Mouse (Mus musculus) thymus, postnatal 25 days (tissue): ENCODE results near the gene Surf6.

ENCODE experiments used
- DNase-seq: peaks from one replicate; pipeline ENCODE4 v3.0.0; 2022

Surf6 gene

DNA sequence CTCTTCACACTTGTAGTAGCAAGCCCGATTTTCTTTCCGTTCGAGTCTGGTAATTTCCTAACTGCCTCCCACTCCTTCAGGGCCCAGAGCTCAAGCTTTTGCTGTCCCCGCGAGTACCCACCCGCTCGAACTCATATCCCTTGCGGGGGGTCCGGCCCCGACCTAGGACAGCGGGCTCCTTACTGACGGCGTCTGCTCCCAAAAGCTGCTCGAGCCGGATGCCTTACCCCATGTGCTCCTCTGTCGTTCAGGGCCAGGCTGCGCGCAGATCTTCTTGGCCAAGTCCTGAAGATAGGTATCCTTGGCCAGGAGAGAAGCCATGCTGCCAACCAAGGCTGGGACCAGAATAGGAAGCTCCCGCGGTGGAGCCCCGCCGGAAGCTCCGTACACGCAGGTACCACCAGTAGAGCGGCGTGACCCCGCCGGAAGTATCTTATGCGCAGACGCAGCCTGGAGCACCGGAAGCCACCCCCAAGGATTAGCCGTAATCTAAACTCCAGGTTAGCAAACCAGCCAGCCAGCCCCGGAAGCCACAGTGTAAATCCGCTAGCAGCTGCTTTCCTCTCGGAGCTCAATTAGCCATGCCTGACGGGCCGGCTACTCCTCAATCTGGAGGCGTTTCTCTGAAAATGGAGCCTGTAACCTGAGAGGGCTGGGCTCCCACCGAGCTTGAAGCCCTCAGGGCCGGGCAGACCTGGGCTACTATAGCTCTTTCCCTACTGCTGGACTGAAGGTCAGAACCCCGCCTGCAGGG lies at the start of gene Surf6:
Gene Surf6 (minus strand): TSS at position 413 of the 754 bp plus-strand sequence.
- DNase-seq: peak; percentile 96

DNA sequence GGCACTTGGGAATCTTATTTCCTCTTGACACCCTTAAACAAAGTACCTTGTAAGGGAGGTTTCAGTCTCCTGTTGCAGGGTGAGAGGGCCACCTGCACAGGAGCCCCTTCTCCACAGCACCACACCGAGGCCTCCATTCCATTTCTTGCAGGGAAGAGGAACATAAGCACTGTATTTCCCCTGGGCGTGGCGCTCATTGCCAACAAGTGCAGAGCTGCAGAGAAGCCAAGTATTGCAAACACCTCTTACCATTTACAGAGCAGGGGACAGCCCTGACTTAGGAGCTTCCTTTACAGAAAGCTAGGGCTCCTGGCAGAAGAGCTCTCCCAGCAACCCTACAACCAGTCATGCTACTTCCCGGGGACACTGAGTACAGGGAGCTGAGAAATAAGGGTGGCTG lies 49.5 kb upstream of the Surf6 start:
- DNase-seq: no peak

DNA sequence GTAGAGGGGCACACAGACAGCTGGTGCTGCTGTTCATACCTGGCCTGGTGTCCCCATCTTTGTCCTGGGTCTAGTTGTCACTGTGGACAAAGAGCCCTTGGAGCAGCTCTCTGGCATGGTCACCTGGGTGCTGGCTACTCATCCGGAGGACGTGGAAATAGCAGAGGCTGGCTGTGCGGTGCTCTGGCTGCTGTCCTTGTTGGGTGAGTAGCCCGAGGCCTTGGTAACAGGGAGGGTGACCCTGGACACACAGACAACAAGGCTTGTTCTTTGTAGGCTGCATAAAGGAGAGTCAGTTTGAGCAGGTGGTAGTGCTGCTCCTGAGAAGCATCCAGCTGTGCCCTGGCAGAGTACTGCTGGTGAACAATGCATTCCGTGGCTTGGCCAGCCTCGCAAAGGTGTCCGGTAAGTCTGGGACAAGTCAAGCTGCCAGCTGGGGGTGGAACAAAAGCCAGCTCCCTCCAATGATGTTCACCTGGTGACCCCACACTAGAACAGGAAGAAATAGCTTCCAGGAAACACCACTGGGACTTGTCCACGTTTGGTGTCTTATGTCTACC lies 48.7 kb upstream of the Surf6 start:
- no peak for DNase-seq

DNA sequence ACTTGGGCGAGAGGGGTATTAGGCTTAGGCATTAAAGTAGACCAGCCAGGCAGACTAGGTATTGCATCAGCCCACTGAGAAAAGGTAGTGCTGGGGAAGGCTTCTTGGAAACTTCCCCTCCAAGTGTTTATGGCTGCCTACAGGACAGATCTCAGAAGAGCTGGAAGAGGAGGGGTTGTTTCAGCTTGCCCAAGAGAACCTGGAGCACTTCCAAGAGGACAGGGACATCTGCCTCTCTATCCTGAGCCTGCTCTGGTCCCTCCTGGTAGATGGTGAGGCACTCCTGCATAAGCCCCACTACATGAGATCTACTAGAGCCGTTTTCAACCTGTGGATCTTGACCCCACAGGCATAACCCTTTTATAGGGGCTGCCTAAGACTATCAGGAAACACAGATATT lies 47.7 kb upstream of the Surf6 start:
- DNase-seq: no peak

DNA sequence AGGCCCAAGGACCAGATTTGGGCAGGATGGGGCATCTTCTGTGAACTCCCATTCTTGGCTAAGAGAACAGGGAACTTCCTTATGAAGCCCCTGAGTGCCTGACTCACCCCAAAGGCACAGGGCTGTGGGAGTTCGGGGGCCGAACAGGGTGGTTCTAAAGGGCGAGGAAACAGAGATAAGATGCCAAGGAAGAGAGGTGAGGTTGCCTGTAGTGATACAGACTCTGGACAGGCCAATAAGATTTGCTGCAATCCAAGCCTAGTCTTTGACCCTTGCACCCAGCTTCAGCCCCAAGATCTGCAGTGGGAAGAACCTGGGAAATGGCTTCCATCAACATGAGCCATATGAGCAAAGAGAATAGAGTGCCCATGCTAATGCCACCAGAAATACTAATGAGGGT lies 40.6 kb upstream of the Surf6 start:
- DNase-seq: no peak

DNA sequence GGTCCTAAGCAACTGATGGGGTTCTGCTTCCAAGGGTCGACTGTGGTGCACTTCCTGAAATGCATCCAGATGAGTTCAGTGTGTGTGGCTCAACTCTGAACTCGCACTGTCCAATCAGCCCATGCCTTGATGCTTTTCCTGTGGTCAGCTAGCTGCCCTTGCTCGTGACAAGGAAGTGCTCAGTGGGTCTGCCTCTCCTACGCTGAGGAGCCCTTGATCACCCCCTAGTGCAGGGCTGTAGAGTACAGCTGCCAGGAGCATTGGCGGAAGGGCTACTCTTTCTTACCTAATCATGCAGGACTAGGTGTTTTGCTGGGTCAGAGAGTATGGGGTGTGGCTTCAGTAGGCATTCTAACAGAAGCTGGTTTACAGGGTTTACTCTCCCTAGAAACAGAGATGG lies 38.9 kb upstream of the Surf6 start:
- no peak for DNase-seq

DNA sequence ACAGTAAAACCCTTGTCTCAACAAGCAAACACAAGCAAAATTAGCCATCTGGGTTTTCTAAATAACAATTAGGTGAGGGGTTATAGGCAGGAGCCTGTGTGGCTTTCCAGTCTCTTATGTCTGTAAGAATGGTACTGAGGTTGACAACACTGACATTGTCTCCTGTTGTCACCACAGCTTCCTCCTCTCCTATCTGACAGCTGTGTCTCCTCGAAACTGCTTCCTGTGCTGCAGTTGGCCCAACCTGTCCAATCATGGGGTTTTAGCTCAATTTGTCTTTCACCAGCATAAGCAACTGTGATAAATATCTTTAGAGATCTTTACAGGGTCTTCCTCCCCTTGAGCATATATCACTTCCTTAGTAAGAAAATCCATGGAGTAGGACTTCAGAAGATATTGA lies 33.7 kb upstream of the Surf6 start:
- DNase-seq: peak; percentile 58

DNA sequence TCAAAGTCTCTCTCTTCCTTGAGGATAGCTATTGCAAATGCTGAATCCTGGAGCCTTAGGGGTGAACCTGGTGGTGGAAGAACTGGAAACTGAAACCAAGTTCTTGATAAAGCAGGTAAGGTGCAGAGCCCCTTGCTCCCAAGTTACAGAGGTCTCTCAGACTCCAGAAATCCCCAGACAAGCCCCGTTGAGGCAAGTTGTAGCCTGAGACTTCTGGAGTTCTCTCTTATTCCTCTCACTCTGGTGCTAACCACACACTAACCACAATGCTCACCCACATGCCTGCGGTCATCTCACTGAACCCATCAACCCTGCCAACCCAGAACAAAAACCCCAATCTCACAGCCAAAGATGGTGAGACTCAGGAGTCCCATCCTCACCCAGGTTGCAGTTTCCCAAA lies 32.6 kb upstream of the Surf6 start:
- DNase-seq: peak; percentile 51

DNA sequence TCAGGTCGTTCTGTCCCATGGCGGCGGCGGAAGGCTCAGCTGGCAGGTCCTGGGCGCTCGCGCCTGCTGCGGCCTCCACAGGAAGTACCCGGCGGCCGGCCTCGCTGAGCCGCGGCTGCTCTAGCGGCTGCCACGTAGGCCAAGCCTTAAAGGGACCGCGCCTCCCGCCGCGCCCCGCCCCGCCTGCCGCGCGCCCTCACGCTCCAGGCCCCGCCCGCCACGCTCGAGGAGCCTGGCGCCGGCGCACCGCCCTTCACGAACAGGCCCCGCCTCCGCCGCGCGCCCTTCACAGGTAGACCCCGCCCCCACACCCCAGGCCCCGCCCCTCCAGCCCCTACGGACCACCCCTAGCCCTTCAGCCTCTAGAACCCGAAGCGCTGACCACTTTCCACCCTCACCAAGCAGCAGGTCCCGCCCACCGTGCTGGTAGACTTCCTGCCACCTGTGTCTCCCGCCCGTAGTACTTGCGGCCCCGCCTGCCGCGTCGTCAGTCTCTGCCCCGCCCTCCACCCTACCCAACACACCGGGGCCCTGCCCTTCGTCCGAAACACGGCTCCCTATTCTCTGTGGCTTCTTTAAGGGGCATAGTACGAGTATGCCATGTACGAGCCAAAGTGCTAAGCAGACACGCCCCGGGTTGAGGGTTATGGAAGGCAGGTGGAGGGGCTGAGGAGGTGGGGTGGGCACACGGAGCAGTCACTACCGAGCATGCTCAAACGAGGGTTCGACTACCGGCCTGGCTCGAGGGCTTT lies 30.8 kb upstream of the Surf6 start, which contains the start of the genes Surf4 and Stkld1:
Gene Surf4 (minus strand): TSS at position 625 of the 752 bp plus-strand sequence.
Gene Stkld1 (plus strand): TSS at position 744 of the 752 bp plus-strand sequence.
- DNase-seq: peak; percentile 94

DNA sequence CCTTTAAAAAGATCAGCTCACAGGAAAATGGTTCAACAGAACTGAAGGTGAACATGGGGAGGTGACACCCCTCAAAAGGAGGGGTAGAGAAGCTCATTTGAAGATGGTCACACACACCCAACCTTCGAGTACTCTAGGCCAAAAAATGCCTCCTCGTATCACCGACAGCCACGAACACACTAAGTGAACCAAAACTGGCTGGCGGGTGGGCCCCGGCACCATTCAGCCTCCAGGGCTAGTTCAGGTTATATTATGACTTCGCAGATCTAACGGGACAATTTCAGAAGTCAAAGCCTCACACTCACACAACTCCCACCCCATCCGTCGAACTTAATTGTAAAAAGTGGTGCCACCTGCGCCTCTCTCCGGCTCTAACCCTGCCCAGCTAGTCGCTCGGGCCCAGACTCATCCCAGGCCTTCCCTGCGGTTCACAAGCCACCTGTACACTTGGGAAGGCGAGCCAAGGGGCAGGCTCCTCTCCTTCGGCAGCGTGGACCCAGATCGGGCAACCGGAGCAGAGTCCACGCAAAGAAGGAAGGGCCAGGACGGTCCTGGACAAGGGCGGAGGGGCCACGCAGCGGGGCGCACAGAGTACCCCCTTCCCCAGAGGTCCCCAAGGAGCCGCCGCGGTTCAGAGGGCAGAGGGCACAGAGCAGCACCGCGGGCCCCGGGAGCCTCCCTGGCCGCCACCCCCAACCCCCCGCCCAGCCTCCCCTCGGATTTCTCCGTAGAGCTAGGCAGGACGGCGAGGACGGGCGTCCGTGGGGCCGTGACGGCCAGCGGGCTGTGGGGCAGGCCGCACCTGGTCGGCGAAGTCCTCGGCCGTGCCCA lies 30.0 kb upstream of the Surf6 start:
- peak; percentile 53 for DNase-seq

DNA sequence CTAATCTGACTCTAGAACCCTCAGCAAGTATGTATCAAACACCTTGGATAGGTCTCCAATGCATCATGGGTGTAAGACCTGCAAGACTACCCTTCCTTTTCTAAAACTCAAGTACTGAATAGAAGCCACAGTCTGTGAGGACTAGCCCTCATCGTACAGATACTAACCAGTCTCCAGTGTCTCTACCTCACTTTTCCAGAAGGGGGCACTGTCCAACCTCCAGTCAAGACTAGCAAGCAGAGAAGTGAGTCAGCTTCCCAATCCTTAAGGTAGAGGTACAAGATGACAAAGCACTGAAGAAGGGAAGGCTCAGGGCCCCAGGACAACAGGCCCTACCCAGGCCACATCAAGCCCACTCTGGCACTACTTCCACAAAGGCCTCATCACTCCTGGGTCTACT lies 27.7 kb upstream of the Surf6 start:
- DNase-seq: peak; percentile 83

DNA sequence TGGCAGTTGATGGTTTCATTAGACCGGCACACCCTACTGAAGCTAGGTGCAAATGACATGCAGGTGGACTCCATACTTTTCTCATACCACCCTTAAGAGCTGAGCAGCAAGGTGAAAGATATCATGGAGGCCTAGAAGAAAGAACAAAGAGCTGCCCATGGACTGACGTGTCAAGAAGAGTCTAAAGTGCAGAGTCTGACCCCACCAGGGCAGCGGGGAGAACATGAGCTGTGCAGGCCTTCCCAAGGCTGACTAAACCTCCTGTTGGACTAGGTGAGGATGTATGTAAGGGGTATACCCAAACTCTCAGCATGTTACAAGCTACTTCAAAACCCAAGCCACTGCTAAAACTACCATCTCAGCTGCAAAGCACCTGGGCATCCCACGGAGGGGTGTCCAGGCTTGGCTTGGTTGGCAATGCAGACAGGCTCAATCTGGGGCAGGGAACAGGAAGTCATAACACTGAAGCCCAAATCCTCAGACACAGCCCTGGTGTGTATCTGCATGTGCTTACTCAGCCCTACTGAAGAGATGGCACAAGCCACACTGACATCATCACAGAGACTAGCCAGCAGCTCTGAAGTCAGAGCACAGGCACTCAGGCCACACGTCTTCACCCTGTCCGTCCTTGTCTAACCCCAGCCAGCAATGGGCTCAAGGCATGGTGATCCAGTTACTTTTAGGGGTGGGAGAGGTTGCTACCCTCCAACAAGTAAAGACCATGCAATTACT lies 25.2 kb upstream of the Surf6 start:
- DNase-seq: no peak

DNA sequence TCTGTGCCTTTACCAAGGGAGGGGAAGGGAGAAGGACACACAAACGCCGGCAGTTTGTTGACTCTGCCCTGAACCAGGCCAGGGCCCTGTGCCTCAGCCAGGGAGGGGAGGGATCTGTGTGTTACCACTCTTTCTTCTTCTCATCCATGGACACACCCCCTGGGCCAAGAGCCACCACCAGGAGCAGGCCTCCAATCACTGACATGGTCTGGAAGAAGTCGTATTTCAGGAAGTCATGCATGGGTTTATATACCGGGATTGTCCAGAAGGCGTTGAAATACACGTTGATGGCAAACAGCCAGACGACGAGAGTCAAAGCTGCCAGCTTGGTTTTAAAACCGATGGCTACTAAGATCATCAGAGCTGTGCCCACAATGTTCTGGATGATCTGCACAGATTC lies 19.1 kb upstream of the Surf6 start:
- no peak for DNase-seq

DNA sequence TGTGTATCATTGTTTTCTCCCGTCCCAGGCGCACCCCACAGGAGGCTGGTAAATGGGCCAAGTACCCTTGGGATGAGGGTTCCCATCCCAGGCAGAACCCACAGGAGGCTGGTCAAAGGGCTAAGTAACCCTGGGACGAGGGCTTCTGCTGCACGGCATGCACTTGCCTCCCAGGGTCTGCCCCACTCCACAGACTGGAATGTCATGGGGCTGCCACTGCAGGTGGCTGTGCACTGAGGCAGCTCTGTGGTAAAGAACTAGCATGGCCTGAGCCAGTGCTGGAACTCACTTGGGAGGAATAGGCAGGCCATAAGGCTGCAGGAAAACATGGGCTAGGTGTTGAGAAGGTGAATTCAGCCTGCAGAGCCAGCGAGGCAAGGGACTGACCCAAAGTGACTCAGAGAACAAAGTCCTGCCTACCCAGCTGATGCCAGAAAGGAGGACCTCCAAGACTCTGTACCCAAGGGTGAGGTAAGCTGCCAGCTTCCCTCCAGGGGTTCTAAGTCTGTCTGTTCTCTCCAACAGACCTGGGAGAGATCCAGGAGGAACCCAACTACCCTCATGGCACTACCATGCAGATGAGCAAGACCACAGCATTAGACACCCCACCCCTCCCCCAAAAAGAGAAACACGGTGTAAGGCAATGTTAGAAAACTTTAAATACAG lies 17.6 kb upstream of the Surf6 start:
- DNase-seq: no peak

DNA sequence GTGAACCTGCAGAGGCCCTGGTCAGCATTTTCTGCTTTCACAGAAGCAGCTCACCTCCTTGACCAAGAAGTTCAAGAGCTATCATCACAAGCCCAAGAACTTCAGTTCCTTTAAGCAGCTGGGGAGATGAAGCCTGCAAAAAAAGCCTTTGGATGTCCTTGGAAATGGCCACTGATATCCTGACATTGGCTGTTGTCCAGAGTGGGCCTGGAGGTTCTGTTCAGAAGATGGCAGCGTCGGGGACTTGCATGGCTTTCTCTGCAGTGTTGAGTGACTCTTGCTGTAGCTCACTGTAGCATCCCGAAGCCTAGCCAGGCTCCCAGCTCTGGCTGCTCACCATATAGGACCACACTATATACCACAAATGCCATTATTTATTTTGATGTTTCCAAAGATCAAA lies 17.0 kb upstream of the Surf6 start:
- no peak for DNase-seq

DNA sequence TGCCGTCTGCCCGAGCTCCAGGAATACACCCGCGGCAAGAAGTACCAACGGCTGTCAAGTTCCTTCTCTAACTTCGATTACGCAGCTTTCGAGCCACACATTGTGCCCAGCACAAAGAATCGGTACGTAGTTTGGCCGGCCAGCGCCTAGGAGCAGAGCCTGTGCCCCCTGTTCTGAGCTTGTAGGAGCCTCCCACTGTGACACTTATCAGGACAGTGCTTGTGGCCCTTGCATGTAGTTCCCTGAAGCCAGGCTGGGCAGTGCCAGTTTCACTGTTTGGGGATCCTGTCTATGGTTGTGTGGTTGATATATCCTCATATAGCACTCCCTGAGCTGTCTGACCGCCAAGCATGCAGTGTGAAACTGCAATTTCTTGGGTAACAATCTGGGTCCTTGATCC lies 14.1 kb upstream of the Surf6 start:
- DNase-seq: no peak

DNA sequence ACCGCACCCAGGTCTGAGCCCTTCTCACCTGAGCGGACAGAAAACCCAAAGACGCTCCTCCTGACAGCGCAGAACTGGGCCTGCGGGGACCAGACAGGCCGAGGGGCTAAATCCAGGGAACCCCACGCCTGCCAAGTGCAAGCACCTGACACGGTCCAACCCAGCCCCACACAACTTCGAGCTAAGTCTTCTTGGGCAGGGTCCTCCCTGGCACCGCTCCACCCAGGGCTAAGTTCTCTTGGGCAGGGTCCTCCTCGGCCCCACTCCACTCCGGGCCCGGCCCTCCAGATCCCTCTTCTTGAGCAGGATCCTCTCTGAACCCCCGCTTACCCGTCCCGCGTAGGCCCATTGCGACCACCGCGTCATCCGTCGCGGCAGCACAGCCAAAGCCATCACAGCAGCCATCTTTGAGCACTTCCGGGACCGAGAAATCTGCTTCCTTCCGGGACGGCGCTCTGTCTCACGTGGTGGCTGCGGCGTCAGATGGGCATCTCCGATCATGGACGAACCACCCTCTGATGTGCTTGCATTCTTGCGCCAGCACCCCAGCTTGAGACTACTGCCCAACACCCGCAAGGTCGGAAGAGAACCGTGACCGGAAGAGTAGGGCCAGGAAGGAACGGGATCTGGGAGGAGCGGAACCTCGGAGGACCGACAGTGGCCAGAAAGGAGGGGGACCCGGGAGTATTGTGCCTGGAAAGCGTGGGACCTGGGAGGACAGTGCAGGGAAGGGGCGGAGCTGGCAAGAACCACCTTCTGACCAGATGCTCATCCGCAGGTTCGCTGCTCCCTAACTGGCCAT lies 13.4 kb upstream of the Surf6 start, which contains the start of the genes Surf2 and Surf1:
Gene Surf2 (plus strand): TSS at position 441 of the 802 bp plus-strand sequence.
Gene Surf1 (minus strand): TSS at position 604 of the 802 bp plus-strand sequence.
- DNase-seq: peak; percentile 69

DNA sequence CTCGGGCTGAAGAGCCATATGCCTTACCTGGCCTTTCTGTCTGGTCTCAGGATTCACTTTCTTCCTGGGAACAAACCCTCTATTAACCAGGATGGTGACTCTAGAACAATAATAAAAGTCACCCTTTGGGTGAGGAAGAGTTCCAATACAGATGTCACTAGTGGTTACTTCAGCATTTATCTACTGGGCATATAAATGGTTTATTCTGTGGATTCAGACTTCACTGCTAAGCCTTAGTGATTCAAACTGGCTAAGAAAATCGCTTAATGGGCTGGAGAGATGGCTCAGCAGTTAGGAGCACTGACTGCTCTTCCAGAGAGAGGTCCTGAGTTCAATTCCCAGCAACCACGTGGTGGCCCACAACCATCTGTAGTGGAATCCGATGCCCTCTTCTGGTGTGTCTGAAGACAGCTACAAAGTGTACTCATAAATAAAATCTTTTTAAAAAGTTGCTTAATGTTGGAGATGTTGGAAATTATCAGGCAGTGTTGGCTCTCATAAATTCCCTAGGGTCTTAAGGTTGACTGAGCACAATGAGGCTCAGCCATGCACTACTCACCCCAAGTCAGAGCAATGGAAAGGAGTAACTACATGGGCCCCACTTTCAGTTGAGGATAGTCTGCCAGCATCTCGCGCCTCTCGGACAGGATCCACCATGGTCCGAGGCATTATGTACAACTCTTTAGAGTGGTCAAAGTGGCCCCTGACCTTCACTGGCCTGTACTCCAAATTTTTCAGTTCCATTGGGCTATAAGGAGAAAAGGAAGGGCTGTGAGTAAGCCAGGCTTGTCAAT lies 11.7 kb upstream of the Surf6 start:
- no peak for DNase-seq

DNA sequence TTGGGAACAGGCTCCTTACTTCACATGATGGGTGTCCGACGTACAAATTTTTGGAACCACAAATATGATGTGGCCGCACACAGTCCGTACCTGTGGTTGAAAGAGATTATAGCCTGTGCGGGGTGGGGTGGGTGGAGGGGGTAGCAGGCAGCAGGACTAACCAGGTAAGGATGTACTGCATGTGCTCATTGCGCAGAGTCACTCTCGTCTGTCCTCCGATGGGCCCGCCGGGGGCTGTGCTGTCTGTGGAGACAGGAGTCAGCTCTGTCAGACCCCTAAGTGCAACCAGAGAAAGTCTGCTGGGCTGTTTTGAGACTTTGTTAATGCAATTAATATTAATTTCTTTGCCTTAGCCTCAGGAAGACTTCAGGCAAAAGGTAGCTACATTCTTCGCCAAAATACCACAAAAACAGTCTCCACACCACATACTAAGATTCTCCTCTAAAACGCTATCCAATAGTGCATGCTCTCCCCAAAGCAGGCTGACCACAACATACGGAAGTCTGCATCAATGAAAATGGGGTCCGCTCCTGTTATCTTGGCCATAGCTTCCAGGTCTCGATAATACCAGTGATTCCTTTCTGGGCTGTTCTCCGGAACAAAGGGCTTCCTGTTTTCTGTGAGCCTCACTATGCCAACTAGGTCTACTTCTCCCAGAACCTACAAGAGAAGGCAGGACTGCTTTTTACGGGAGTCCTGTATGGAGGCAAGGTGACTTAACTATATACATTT lies 10.9 kb upstream of the Surf6 start:
- no peak for DNase-seq
